Mouse (Mus musculus): Measurements from ENCODE around the gene Auts2. TPM values are rescaled to one million over a fixed set of nuclear protein-coding genes. Genes with fewer than 3 reads are reported as not detected.

Auts2 gene
- total and polyA plus RNA-seq, 3 experiments = 16.9 to 35.7 (median 28.1) TPM

DNA sequence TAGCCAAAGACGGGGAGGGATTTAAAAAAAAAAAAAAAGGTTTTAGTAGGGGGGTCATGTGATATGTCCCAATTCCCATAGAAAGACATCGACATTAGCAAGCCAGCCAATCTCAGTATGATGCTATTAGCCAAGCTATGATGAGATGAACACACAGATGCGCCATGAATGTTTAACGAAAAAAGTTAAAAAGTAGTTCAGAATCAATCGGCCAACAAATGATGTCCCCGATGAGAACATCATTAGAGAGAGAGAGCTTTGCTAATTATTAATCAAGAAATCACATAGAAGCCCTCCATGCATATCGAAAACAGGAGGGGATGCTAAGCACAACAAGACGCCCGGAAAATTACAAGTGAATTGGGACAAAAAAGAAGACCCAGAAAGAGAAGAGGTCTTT, 1077.0 kb downstream of the Auts2 start:
- H3K4me3 ChIP-seq = no peak overlapping the region
- no peak overlapping the region for H3K27ac ChIP-seq
- no peaks in the 10 kb centered on the region for H3K79me2 ChIP-seq (replicated peaks; ENCODE audit: control insufficient read depth, insufficient read depth, low read length)
- no peak for DNase-seq
- H3K4me1 ChIP-seq (ENCODE audit: control insufficient read depth, insufficient read depth, low read length) = no peaks in the 10 kb centered on the region
- H3K9ac ChIP-seq (ENCODE audit: low read depth, low read length) = no peak overlapping the region
- no peak for TF ChIP-seq EP300 (IDR thresholded peaks at IDR 0.05; ENCODE audit: insufficient read depth, low read depth, low read length)
- TF ChIP-seq CTCF (IDR thresholded peaks at IDR 0.05) = no peak
- TF ChIP-seq POLR2A (IDR thresholded peaks at IDR 0.05; ENCODE audit: insufficient read depth, low read depth, low read length) = no peak
- no peaks in the 10 kb centered on the region for H3K36me3 ChIP-seq (ENCODE audit: control insufficient read depth, insufficient read depth, low read length)
- intact Hi-C loops (cut with DNase I) = no loop called here
- H3K27me3 ChIP-seq (ENCODE audit: control insufficient read depth, insufficient read depth, low read length) = no peaks in the 10 kb centered on the region
- WGBS = 97% methylated on average over 9 of the region's 9 CpGs

GRCm38 (mm10) chr5:131463402-131463801, 1079.7 kb downstream of the Auts2 start:
- DNase-seq = no peak
- H3K36me3 ChIP-seq (ENCODE audit: control insufficient read depth, insufficient read depth, low read length) = no peaks in the 10 kb centered on the region
- intact Hi-C loops (cut with DNase I) = no loop called here
- H3K4me3 ChIP-seq = no peak overlapping the region
- H3K27ac ChIP-seq = no peak overlapping the region
- H3K4me1 ChIP-seq (ENCODE audit: control insufficient read depth, insufficient read depth, low read length) = no peaks in the 10 kb centered on the region
- H3K79me2 ChIP-seq (replicated peaks; ENCODE audit: control insufficient read depth, insufficient read depth, low read length) = no peaks in the 10 kb centered on the region
- H3K9ac ChIP-seq (ENCODE audit: low read depth, low read length) = no peak overlapping the region
- H3K27me3 ChIP-seq (ENCODE audit: control insufficient read depth, insufficient read depth, low read length) = no peaks in the 10 kb centered on the region
- 95% methylated on average over 6 of the region's 6 CpGs for WGBS
- TF ChIP-seq POLR2A (IDR thresholded peaks at IDR 0.05; ENCODE audit: insufficient read depth, low read depth, low read length) = no peak
- no peak for TF ChIP-seq CTCF (IDR thresholded peaks at IDR 0.05)
- TF ChIP-seq EP300 (IDR thresholded peaks at IDR 0.05; ENCODE audit: insufficient read depth, low read depth, low read length) = no peak

DNA sequence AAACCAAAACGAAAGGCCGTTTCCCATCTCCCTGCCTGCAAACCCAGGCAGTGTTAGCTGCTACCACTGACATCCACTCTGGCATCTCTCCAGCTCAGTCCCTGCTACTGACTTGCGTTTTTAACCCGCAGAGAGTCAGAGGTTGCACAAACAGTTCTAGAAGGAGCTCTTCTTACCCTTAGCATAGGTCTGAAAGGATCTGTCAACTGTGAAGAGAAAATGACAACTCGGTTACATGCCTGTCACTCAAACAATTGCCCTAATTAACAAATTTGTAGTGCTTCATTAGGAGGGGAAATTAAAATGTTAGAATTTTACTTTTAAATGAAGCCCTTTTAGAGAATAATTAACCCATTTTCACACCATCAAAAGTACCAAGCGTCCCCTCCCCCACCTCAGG, 1083.2 kb downstream of the Auts2 start:
- Histone ChIP-seq H3K4me3 (no peak overlapping the region), H3K79me2 (replicated peaks; ENCODE audit: control insufficient read depth, insufficient read depth, low read length) (no peaks in the 10 kb centered on the region), H3K27me3 (ENCODE audit: control insufficient read depth, insufficient read depth, low read length) (no peaks in the 10 kb centered on the region), H3K9ac (ENCODE audit: low read depth, low read length) (no peak overlapping the region), H3K36me3 (ENCODE audit: control insufficient read depth, insufficient read depth, low read length) (no peaks in the 10 kb centered on the region; the same call in 1 of the 2 replicates), H3K4me1 (ENCODE audit: control insufficient read depth, insufficient read depth, low read length) (no peaks in the 10 kb centered on the region), H3K27ac (no peak overlapping the region)
- intact Hi-C loops (cut with DNase I) = no loop called here
- no peak for DNase-seq
- no peak for TF ChIP-seq CTCF (IDR thresholded peaks at IDR 0.05)
- no peak for TF ChIP-seq POLR2A (IDR thresholded peaks at IDR 0.05; ENCODE audit: insufficient read depth, low read depth, low read length)
- TF ChIP-seq EP300 (IDR thresholded peaks at IDR 0.05; ENCODE audit: insufficient read depth, low read depth, low read length) = no peak
- WGBS = 78% methylated on average over 6 of the region's 6 CpGs

DNA sequence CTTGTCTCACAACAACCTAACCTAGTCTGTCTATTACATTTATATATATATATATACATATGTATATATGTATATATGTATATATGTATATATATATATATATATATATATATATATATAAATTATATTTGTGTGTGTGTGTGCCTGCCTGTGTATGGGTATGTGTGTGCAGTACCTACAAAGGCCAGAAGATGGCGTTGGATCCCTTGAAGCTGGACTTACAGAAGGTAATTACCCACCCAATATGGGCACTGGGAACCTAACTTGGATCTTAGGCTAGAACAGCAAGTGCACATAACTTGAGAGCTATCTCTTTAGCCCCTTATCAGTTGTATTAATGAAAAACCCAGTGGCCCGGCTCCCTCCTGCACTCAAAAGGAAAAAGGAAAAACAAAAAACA, 1083.6 kb downstream of the Auts2 start:
- no peaks in the 10 kb centered on the region for H3K27me3 ChIP-seq (ENCODE audit: control insufficient read depth, insufficient read depth, low read length)
- H3K9ac ChIP-seq (ENCODE audit: low read depth, low read length) = no peak overlapping the region
- no peak for DNase-seq
- no peak overlapping the region for H3K27ac ChIP-seq
- H3K4me3 ChIP-seq = no peak overlapping the region
- no peaks in the 10 kb centered on the region for H3K4me1 ChIP-seq (ENCODE audit: control insufficient read depth, insufficient read depth, low read length)
- 72% methylated on average over 2 of the region's 2 CpGs for WGBS
- intact Hi-C loops (cut with DNase I) = no loop called here
- no peaks in the 10 kb centered on the region; the same call in 1 of the 2 replicates for H3K36me3 ChIP-seq (ENCODE audit: control insufficient read depth, insufficient read depth, low read length)
- TF ChIP-seq POLR2A (IDR thresholded peaks at IDR 0.05; ENCODE audit: insufficient read depth, low read depth, low read length) (no peak), EP300 (IDR thresholded peaks at IDR 0.05; ENCODE audit: insufficient read depth, low read depth, low read length) (no peak), CTCF (IDR thresholded peaks at IDR 0.05) (peak; percentile 47)
- no peaks in the 10 kb centered on the region for H3K79me2 ChIP-seq (replicated peaks; ENCODE audit: control insufficient read depth, insufficient read depth, low read length)

DNA sequence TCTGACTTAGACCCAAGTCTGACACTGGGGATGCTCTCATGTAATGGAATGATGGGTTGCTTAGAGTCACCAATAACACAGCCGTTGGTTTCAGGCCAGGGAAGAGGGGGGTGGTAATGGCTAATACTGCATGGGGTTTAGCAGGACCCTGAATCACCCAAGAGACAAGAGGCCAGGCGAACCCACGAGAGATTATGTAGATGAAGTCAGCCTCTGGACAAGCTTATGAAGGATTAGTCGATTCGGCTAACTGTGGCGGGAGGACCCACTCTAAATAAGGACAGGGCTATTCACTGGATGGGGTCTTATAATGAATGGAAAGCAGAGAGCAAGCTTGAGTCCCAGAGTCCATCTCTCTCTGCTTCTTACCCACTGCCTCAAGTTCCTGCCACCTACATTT, 1084.4 kb downstream of the Auts2 start:
- Histone ChIP-seq H3K27me3 (ENCODE audit: control insufficient read depth, insufficient read depth, low read length) (no peaks in the 10 kb centered on the region), H3K4me1 (ENCODE audit: control insufficient read depth, insufficient read depth, low read length) (no peaks in the 10 kb centered on the region), H3K79me2 (replicated peaks; ENCODE audit: control insufficient read depth, insufficient read depth, low read length) (no peaks in the 10 kb centered on the region), H3K27ac (no peak overlapping the region), H3K36me3 (ENCODE audit: control insufficient read depth, insufficient read depth, low read length) (no peaks in the 10 kb centered on the region; the same call in 1 of the 2 replicates), H3K9ac (ENCODE audit: low read depth, low read length) (no peak overlapping the region), H3K4me3 (no peak overlapping the region)
- no peak for DNase-seq
- WGBS = 89% methylated on average over 6 of the region's 6 CpGs
- intact Hi-C loops (cut with DNase I) = no loop called here
- TF ChIP-seq EP300 (IDR thresholded peaks at IDR 0.05; ENCODE audit: insufficient read depth, low read depth, low read length) (no peak), POLR2A (IDR thresholded peaks at IDR 0.05; ENCODE audit: insufficient read depth, low read depth, low read length) (no peak), CTCF (IDR thresholded peaks at IDR 0.05) (no peak)

- TF ChIP-seq EP300 (IDR thresholded peaks at IDR 0.05; ENCODE audit: insufficient read depth, low read depth, low read length) (no peak), POLR2A (IDR thresholded peaks at IDR 0.05; ENCODE audit: insufficient read depth, low read depth, low read length) (no peak), CTCF (IDR thresholded peaks at IDR 0.05) (no peak)
- no peaks in the 10 kb centered on the region for H3K27me3 ChIP-seq (ENCODE audit: control insufficient read depth, insufficient read depth, low read length)
- H3K79me2 ChIP-seq (replicated peaks; ENCODE audit: control insufficient read depth, insufficient read depth, low read length) = no peaks in the 10 kb centered on the region
- H3K36me3 ChIP-seq (ENCODE audit: control insufficient read depth, insufficient read depth, low read length) = no peaks in the 10 kb centered on the region; the same call in 1 of the 2 replicates
- no peak overlapping the region for H3K4me3 ChIP-seq
- no peak overlapping the region for H3K9ac ChIP-seq (ENCODE audit: low read depth, low read length)
- WGBS = 84% methylated on average over 7 of the region's 7 CpGs
- DNase-seq = no peak
- no peaks in the 10 kb centered on the region for H3K4me1 ChIP-seq (ENCODE audit: control insufficient read depth, insufficient read depth, low read length)
- intact Hi-C loops (cut with DNase I) = no loop called here
- H3K27ac ChIP-seq = no peak overlapping the region
Measured at GRCm38 (mm10) chr5:131457999-131458398, 1085.1 kb downstream of the Auts2 start.

Data from heart, adult 2 months (tissue).